Mouse (Mus musculus) cortical plate, adult 2 months (tissue): ENCODE measurements around the gene Dlg2.

Source experiments
- CTCF ChIP-seq: fragments of 200-500 bp; IDR thresholded peaks from 2 replicates; pipeline ENCODE4 v1.5.1; 2011; ENCODE audit warnings: mild to moderate bottlenecking, control low read depth, low read length; ENCODE audit not compliant: insufficient read depth; ENCODE audit errors: extremely low read depth
- POLR2A ChIP-seq: fragments of 200-500 bp; IDR thresholded peaks from 2 replicates; pipeline ENCODE4 v1.6.1; 2011; ENCODE audit warnings: mild to moderate bottlenecking, low read length, control low read depth; ENCODE audit not compliant: insufficient read depth; ENCODE audit errors: extremely low read depth

- no peak for TF ChIP-seq POLR2A
- TF ChIP-seq CTCF = no peak
These were observed 1722.7 kb downstream of the Dlg2 start for GRCm38 (mm10) chr7:92199131-92199530.
